Mouse (Mus musculus) layer of hippocampus, adult 9-10 months (tissue): ENCODE results near the gene B9d2.

Source experiments
- DNase-seq: peaks from one replicate; pipeline ENCODE4 v3.0.0; 2022; ENCODE audit warnings: low spot score

Gene B9d2

GRCm38 (mm10) chr7:25731294-25732055, 50.9 kb downstream of the B9d2 start:
- no peak for DNase-seq

- DNase-seq = no peak
These were observed 54.4 kb downstream of the B9d2 start for GRCm38 (mm10) chr7:25734991-25735390.
